Mouse (Mus musculus) CH12.LX (cell line): ENCODE measurements at regions not wholly inside any gene's neighbourhood (a gene's known extent, or its start where the extent isn't known, plus 50 kb on each side); places are given as distances from the start of the nearest gene placed in this dataset.

Experiments
- CTCF ChIP-seq, 2 experiments: IDR thresholded peaks in 1 of 2; conservative IDR thresholded peaks in 1 of 2; 2 replicates each; pipeline ENCODE4 v1.5.1; 2011 to 2012; ENCODE audit warnings: low read depth in 2 of 2, low read length in 2 of 2, improper control_type of control experiment in 1 of 2, inconsistent platforms in 1 of 2, mild to moderate bottlenecking in 1 of 2, moderate library complexity in 1 of 2
- HCFC1 ChIP-seq: IDR thresholded peaks from 2 replicates; pipeline ENCODE4 v1.6.1; 2012; ENCODE audit warnings: low read depth, mild to moderate bottlenecking, inconsistent platforms, low read length, improper control_type of control experiment
- MAX ChIP-seq: IDR thresholded peaks from 2 replicates; pipeline ENCODE4 v1.6.1; 2011; ENCODE audit warnings: low read length, improper control_type of control experiment

- TF ChIP-seq CTCF (conservative IDR thresholded peaks at IDR 0.05 in 1 of 2, IDR thresholded peaks at IDR 0.05 in 1 of 2; ENCODE audit: low read depth in 2 of 2, low read length in 2 of 2) = no peak
- no peak for TF ChIP-seq MAX
- no peak for TF ChIP-seq HCFC1
Measured at GRCm38 (mm10) chr13:39834521-39835245, 526.6 kb downstream of the Ofcc1 start.
